Mouse (Mus musculus): ENCODE measurements at regions not wholly inside any gene's neighbourhood (a gene's known extent, or its start where the extent isn't known, plus 50 kb on each side); places are given as distances from the start of the nearest gene placed in this dataset.

- TF ChIP-seq SRF (IDR thresholded peaks at IDR 0.05; ENCODE audit: control insufficient read depth, insufficient read length, low read depth), result no peak
- TF ChIP-seq POLR2A (IDR thresholded peaks at IDR 0.05; ENCODE audit: insufficient read length, low read depth), result no peak
- no peak for TF ChIP-seq POLR2AphosphoS2 (IDR thresholded peaks at IDR 0.05; ENCODE audit: insufficient read length, low read depth)
Observed at GRCm38 (mm10) chr13:63741879-63742278, 73.2 kb upstream of the Ercc6l2 start.
